Mouse (Mus musculus) midbrain, postnatal 0 days (tissue): Measurements from ENCODE around the gene Peak1. TPM values are rescaled to one million over a fixed set of nuclear protein-coding genes. Genes with fewer than 3 reads are reported as not detected.

Experiments used
- ATAC-seq: fragments of 200-750 bp; cut with Nextera tagmentation; 2 replicates; pipeline ENCODE4 v1.8.0; 2017; ENCODE audit warnings: moderate number of reproducible peaks, mild to moderate bottlenecking, moderate TSS enrichment, moderate library complexity; ENCODE audit not compliant: low FRiP score
- DNase-seq: peaks from one replicate; pipeline ENCODE4 v3.0.0-alpha.2; 2015; ENCODE audit warnings: low spot score
- H3K27ac ChIP-seq: fragments of 300-500 bp; sonication (generic); 2 replicates; pipeline ENCODE4 v1.5.1; 2014; ENCODE audit warnings: low read depth, mild to moderate bottlenecking, low read length, mixed read lengths
- H3K27me3 ChIP-seq: fragments of 300-500 bp; sonication (generic); 2 replicates; pipeline ENCODE4 v1.6.1; 2014; ENCODE audit warnings: low read length, control low read depth, mixed read lengths; ENCODE audit not compliant: insufficient read depth
- H3K36me3 ChIP-seq: fragments of 300-500 bp; sonication (generic); 2 replicates; pipeline ENCODE4 v1.6.1; 2014; ENCODE audit warnings: low read length, control low read depth, mixed read lengths; ENCODE audit not compliant: insufficient read depth
- H3K4me1 ChIP-seq: fragments of 300-500 bp; sonication (generic); 2 replicates; pipeline ENCODE4 v1.6.1; 2014; ENCODE audit warnings: mild to moderate bottlenecking, control low read depth, antibody characterized with exemption, low read length, mixed read lengths; ENCODE audit not compliant: insufficient read depth
- H3K4me2 ChIP-seq: fragments of 300-500 bp; sonication (generic); 2 replicates; pipeline ENCODE4 v1.6.1; 2014; ENCODE audit warnings: low read depth, mild to moderate bottlenecking, low read length, mixed read lengths; ENCODE audit not compliant: poor library complexity, severe bottlenecking
- H3K4me3 ChIP-seq: fragments of 300-500 bp; sonication (generic); 2 replicates; pipeline ENCODE4 v1.5.1; 2014; ENCODE audit warnings: low read depth, mild to moderate bottlenecking, low read length, moderate library complexity
- H3K9ac ChIP-seq: fragments of 300-500 bp; sonication (generic); replicated peaks from 2 replicates; pipeline ENCODE4 v1.6.1; 2014; ENCODE audit warnings: mild to moderate bottlenecking, low read length, moderate library complexity, mixed read lengths; ENCODE audit not compliant: poor library complexity, severe bottlenecking
- H3K9me3 ChIP-seq: fragments of 300-500 bp; sonication (generic); 2 replicates; pipeline ENCODE4 v1.6.1; 2016; ENCODE audit warnings: low read length, control low read depth
- CTCF ChIP-seq: IDR thresholded peaks from 2 replicates; pipeline ENCODE4 v1.5.1; 2016; ENCODE audit warnings: antibody characterized with exemption, mild to moderate bottlenecking
- WGBS: fragments of 180-500 bp; shearing (Covaris S2); extraction: QIAGEN DNeasy Blood & Tissue Kit; methylation state at CpG from one replicate; pipeline ENCODE4 v1.1.7; 2014; 5-methylcytosine and 5-hydroxymethylcytosine counted together
- polyA plus RNA-seq: library from polyadenylated mRNA; unstranded; fragments of >200 nt; fragmentation: Nextera tagmentation; extraction: Ambion mirVana; gene quantifications from 2 replicates; pipeline ENCODE4 v1.2.1, GENCODE M21; 2015
- total RNA-seq: library from RNA; depleted of rRNA; stranded (reverse); fragments of >200 nt; gene quantifications from 2 replicates; pipeline ENCODE4 v1.2.3, GENCODE M21; 2014

Peak1 gene
- total and polyA plus RNA-seq, 2 experiments from 2014 or later, result 2.7 to 5.9 TPM

DNA sequence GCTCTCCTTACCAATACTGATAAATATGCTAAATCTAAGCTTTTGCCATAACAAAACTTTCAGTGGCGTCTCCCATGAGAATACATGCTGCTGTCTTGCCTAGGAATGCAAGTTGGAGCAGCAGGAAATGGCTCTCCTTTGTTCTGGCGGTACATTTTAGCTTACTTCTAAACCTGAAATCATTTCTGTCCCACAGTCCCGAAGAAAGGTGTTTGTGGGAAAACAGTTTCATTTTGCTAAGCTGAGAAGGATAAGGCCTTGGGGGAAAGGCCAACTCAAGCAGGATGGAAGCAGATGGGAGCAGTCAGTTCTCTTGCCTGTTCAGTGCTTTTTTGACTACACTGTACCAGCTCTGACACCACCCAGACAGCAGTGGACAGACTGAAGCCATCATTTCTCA lies 49.1 kb downstream of the Peak1 start:
- Histone ChIP-seq H3K4me1 (no peaks in the 10 kb centered on the region), H3K9ac (no peak overlapping the region), H3K36me3 (no peaks in the 10 kb centered on the region), H3K4me2 (no peak overlapping the region), H3K27me3 (no peaks in the 10 kb centered on the region), H3K4me3 (no peak overlapping the region), H3K9me3 (no peaks in the 10 kb centered on the region), H3K27ac (no peak overlapping the region)
- 60% methylated on average over 3 of the region's 3 CpGs for WGBS
- no peak for TF ChIP-seq CTCF
- ATAC-seq, result no peak
- DNase-seq, result no peak

DNA sequence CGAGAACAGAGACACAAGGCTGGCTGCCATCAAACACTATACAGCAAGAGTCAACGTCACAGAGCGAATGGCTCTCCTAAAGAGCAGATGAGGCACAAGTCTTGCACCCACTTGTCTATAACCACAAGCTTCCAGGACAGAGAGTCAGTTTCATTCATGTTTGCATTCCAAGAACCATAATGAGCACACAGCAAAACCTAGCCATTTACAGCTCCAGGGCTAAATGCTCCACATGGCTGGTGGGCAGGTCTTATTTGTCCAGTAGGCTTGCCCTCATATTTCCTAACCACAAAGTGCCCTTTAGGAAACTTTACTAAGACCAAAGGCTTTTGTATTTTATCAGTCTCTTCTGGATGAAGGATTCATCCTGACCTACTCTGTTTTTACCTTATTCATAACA lies 54.6 kb downstream of the Peak1 start:
- ATAC-seq, result no peak
- Histone ChIP-seq H3K9me3 (no peaks in the 10 kb centered on the region), H3K27ac (no peak overlapping the region), H3K9ac (no peak overlapping the region), H3K36me3 (no peaks in the 10 kb centered on the region), H3K27me3 (no peaks in the 10 kb centered on the region), H3K4me1 (no peaks in the 10 kb centered on the region), H3K4me2 (no peak overlapping the region), H3K4me3 (no peak overlapping the region)
- TF ChIP-seq CTCF, result no peak
- WGBS, result 96% methylated on average over 3 of the region's 3 CpGs
- DNase-seq, result no peak

DNA sequence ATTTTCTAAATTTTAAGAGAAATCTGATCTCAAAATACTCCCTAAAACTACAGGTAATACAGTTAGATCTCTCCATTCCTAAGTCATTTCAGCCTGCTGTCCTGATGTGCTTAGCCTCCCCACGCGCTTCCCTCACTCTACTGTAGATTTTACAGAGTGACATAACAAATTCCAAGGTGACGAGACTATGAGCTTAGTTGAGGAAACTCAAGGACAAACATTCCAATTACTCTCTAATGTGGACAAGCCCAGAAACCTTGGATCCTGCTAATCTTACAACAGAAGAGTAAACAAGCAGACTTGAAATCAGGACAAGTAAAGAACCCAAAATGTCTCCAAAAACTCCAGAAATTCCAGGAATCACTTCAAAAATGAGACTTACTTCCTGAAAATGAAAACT lies 58.6 kb downstream of the Peak1 start:
- Histone ChIP-seq H3K27ac (no peak overlapping the region), H3K4me1 (no peaks in the 10 kb centered on the region), H3K9ac (no peak overlapping the region), H3K4me2 (no peak overlapping the region), H3K36me3 (no peaks in the 10 kb centered on the region), H3K4me3 (no peak overlapping the region), H3K9me3 (no peaks in the 10 kb centered on the region), H3K27me3 (no peaks in the 10 kb centered on the region)
- WGBS, result 87% methylated on average over 3 of the region's 3 CpGs
- ATAC-seq, result no peak
- TF ChIP-seq CTCF, result no peak
- DNase-seq, result no peak

DNA sequence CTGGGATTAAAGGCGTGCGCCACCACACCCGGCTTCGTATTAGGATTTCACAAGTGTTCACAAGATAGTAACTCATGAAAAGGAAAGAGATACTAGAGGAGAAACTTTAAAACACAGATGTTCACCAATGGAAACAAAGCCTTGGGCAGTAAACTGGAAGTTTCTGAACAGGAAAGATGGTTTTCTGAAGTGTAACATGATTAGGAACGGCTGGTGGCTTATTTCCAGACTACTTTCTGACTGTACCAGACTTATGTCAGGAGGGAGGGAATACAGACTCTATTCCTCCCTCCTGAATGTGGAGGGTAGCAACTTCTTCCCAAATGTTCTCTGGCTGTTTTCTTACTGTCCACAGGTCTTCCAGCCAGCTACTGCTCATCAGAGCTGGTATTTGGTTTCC lies 62.7 kb downstream of the Peak1 start:
- Histone ChIP-seq H3K27ac (no peak overlapping the region), H3K4me2 (no peak overlapping the region), H3K36me3 (no peaks in the 10 kb centered on the region), H3K4me1 (no peaks in the 10 kb centered on the region), H3K9ac (no peak overlapping the region), H3K27me3 (no peaks in the 10 kb centered on the region), H3K9me3 (no peaks in the 10 kb centered on the region), H3K4me3 (no peak overlapping the region)
- ATAC-seq (no peak), DNase-seq (no peak)
- TF ChIP-seq CTCF, result no peak
- 97% methylated on average over 5 of the region's 5 CpGs for WGBS

DNA sequence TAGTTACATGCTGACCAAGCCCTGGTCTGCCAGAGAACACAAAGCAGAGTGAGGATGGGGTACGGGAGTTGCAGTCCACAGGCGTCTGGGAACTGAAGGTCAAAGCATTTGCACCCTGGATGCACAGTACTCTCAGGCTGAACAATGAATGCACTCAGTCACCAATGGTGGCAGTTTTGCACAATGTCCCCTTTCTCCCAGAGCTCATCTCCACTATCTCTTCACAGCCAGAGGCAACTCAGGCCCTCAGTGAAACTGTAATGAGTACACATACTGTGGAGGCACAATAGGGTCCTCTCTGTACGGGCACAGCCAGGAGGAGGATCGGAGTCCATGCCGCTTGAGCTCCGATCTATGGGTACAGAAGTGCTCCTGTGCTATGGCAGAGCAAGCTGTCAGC lies 71.5 kb downstream of the Peak1 start:
- no peaks in the 10 kb centered on the region for H3K4me1 ChIP-seq
- H3K9ac ChIP-seq, result no peak overlapping the region
- DNase-seq (no peak), ATAC-seq (no peak)
- H3K4me2 ChIP-seq, result no peak overlapping the region
- H3K4me3 ChIP-seq, result no peak overlapping the region
- H3K27ac ChIP-seq, result no peak overlapping the region
- H3K36me3 ChIP-seq, result no peaks in the 10 kb centered on the region
- no peaks in the 10 kb centered on the region for H3K27me3 ChIP-seq
- no peak for TF ChIP-seq CTCF
- H3K9me3 ChIP-seq, result no peaks in the 10 kb centered on the region
- 83% methylated on average over 6 of the region's 6 CpGs for WGBS

DNA sequence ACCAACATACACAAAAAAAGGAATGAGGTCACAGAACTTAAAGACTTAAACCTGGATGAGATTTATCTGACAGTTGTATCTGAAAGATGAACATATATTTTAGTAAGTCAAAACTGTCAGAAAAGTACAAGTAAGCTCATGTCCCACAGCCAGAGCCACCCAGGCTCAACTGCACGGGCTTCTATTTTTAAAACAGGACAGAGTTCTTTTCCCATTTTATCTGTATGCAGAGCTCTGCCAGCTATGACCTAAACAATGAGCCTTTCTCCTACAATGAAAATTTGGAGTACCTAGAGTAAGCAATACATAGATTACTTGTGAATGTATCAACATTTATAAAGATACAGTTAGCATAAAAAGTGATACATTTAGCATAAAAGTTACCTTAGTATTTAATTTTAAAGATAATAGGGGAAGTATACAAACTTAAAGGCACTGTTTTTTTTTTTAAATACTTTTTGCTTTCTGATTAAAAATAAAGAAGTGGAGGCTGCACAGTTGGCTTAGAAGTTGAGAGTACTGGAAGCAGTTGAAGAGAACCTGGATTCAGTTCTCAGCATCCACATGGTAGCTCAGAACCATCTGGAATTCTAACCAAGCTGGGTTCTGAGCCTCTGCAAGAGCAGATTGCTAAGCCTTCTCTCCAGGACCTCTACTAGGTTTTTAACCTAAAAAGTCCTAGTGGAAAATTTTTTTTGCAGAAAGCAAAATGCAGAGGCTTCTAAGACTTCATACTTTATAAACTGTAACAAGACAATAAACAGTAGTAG lies 78.3 kb downstream of the Peak1 start:
- Histone ChIP-seq H3K36me3 (no peaks in the 10 kb centered on the region), H3K4me3 (no peak overlapping the region), H3K9me3 (no peaks in the 10 kb centered on the region), H3K9ac (no peak overlapping the region), H3K27me3 (no peaks in the 10 kb centered on the region), H3K27ac (no peak overlapping the region), H3K4me2 (no peak overlapping the region), H3K4me1 (no peaks in the 10 kb centered on the region)
- no peak for ATAC-seq
- no peak for DNase-seq
- no peak for TF ChIP-seq CTCF
- 71% methylated on average over 1 of the region's 1 CpGs for WGBS
